Mouse (Mus musculus) layer of hippocampus, adult 9-10 months (tissue): Measurements from ENCODE around the gene Tsku.

Experiments
- DNase-seq: peaks from one replicate; pipeline ENCODE4 v3.0.0; 2022; ENCODE audit warnings: low spot score

Gene Tsku

DNA sequence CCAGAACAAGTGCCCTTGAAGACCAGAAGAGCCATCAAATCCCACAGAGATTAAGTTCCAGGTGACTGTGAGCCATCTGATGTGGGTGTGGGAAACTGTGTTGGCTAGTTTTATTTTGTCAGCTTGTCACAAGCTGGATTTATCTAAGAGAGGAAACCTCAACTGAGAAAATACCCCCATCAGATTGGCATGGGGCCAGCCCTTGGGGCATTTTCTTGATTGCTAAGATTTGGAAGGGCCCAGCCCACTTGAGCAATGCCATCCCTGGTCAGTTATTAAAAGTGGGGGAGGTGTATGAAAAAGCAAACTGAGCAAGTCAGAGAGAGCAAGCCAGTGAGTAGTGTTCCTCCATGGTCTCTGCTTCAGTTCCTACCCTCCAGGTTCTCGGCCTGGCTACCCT lies 36.9 kb downstream of the Tsku start:
- no peak for DNase-seq

DNA sequence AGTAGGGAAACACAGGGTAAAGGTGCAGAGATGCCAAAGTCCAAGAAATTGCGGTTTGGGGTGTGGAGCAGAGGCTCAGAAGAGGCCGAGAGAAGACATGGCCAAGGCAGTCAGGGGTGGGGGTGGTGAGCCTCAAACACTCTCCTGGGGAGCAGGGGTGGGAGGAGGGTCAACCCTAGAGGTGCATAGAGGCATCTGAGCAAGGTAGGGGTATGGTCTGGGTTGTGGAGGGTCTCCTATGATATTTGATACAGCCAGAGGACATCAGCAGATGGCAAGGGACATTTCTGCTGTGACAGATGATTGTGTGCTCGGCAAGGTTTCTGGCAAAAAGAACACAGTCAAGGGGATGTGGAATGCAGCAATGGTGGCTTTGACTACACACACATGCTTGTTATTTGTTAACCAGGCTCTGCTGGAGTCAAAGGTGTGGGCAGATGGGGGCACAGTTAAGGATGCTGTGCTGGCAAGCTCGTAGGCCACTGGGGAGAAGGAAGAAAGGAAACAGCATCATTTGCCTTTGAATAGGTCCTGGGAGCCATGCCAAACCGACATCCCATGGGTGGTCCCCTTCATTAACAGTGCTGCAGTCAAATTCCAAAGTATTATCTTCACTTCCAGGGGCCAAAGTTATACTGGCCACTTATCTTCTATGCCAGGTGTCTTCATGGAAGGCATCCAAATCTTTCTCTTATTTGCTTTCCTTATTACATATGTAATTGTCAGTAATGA lies 37.7 kb downstream of the Tsku start:
- no peak for DNase-seq

DNA sequence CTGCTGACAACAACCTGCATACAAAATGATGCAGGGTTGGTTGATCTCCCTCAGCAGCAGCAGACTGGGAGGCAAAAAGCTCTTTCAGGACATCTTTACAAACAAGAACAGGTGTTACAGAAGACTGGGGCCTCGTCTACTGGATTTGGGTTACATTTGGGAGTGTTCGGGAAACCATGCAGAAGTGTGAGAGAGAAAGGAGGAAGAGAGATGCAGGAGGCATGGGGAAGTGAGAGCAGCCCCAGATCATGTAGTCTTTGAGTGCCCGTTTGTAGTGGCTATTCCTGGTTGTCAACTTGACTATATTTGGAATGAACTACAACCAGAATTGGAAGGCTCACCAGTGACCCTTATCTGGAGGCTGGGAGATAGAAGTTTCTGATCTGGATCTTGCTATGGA lies 38.7 kb downstream of the Tsku start:
- peak; percentile 46 for DNase-seq

DNA sequence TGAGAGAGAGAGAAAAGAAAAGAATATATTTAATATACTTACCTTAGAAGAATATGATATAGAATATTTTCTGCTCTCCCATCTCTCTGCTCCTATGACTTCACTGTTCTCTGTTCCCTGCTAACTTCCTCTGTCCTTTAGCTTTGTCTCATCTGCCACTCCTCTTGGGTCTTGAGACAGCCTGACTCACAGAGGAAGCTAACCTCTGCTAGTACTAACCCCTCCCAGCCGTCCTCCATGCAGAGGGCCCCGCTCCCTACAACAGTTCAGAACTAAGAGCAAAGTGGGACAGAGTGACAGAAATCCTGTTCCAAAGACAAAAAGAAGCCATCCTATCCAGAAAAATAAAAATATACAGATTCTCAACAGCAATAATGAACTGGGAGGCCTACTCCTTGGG lies 40.0 kb downstream of the Tsku start, which contains the start of gene Acer3:
TSS of gene Acer3 (minus strand) at position 126 of the 400 bp plus-strand sequence.
- DNase-seq, result no peak

DNA sequence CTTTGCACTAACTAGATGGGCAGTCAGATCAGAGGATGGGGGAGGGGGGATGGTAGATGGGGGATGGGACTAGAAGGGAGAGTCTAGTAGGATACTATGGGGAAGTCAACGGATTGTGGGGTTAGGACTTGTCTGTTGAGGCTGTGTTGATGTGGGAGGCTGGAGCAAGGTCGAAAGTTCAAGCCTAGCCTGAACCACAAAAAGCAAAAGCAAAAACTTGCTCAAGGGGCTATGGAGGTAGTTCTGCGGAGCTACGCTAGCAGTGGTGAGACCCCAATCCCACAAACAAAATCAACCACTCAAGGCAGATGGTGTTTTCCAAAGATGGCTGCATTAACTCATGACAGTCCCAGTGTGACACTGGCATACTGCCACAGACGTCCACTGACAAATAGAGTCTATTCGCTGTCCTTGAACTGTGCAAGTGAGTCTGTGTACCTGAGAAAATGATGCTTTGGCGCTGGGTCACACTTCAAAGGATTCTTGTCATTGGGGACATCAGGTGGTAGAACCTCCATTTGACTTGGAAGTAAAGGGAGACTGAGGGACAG lies 41.0 kb downstream of the Tsku start:
- DNase-seq, result no peak

DNA sequence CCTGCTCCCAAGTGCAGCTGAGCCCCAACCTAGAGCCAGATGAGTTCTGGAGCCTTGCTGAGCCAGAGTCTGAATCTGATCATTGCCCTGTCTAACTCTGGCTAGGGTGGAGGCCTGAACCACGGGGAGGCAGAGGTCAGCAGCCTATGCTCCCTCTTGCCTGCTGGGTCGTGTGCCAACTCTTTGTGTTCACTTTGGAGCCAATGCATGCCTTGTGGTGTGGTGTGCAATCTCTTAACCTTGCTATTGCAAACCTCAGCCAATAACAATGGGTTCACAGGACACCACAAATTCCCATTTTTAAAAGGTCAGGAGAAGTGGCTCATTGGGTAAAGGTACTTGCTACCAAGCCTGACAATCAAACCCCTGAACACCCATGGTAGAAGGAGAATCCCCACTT lies 44.6 kb downstream of the Tsku start:
- no peak for DNase-seq

DNA sequence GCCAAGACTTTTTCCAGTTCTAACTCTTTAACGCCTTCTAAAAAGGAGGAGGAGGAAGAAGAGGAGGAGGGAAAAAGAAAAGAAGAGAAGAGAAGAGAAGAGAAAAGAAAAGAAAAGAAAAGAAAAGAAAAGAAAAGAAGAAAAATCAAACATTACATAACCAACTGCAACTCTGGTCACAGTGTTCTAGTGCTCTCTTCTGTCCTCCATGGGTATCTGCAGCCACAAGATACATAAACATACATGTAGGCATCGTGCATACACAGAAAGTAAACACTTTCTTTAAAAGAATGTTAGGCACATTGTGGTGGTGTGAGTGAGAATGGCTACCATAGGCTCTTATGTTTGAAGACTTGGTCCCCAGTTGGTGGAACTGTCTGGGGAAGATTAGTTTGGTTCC lies 46.0 kb downstream of the Tsku start:
- no peak for DNase-seq

DNA sequence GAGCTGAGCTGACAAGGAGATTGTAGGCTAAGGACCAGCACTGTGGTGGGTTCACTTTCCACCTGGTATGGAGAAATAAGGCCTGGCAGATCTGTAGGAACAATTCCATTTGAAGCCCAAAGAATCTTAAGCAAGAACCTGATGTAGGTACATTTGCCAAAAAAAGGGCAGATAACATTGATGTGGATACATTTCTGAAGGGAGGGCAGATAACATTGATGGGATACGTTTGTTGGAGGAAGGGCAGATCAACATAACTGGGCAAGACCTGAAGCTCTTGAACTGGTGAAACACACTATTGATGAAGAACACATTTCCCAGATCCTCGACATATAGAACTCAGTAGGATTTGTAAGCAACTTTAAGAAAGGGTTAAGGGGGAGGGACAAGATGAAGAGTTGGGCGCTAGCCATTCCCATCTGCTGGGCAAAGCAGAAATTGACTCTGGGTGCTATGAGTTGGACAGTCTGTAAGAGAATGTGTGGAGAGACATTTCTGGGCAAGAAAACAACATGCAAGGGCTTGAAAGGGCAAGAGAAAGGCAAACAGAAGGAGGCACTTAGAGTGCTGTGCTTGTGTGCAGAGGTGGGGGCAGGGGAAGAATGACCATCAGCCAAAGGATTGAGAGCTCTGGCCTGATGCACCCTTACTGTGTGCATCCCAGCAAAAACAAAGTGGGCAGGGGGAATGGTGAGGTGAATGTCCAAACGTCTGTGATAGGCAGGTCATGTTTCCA lies 48.8 kb downstream of the Tsku start:
- DNase-seq, result no peak

DNA sequence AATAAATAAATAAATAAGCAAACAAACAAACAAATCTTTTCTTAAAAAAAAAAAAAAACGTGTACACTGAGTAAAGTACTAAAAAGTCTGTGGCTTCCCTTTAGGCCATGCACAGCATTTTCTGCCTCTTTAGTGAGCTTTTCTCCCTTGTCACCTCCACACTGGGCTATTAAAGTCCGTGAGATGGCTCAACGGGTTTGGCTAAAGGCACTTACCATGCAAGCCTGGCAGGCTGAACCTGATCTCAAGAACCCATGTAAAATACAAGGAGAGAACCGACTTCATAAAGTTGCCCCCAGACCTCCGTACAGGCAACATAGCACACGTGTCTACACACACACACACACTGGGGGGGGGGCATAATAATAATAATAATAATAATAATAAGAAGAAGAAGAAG lies 50.9 kb downstream of the Tsku start:
- DNase-seq, result no peak

DNA sequence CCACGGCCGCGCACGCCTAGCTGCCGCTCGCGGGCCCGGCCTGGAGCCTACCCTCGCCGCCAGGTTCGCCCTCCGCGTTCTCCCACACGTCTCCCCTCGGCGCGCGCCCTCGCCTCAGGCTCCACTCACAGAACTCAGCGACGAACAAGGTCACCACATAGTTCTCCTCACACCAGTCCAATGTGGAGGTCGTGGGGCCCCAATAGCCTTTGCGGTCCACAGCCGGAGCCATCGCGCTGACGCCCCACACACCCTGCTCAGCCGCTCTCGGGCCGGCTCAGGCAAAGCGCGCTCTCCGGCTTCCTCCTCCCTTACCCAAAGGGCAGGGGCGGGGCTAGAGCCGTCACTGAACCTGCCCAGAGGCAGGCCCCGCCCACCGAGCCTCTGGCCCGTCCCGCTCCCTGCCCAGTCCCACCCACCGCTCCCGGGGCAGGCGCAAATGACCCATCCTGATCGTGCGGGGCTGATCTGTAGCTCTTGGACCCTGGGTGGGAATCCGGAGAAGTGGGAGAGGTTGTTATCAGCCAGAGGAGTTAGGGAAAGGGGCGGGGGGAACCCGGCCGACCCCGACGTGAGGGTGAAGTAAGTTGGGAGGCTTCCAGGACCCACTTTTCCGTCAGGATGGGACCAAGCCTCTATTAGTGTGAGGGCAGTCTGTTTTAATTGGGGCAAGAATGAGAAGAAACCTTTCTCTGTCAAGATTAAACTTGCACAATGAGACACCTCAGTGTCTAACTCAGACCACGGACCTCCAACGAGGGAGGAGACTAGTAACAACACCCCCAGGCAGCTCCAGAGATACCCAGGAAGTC lies 51.7 kb downstream of the Tsku start:
- peak; percentile 71 for DNase-seq

DNA sequence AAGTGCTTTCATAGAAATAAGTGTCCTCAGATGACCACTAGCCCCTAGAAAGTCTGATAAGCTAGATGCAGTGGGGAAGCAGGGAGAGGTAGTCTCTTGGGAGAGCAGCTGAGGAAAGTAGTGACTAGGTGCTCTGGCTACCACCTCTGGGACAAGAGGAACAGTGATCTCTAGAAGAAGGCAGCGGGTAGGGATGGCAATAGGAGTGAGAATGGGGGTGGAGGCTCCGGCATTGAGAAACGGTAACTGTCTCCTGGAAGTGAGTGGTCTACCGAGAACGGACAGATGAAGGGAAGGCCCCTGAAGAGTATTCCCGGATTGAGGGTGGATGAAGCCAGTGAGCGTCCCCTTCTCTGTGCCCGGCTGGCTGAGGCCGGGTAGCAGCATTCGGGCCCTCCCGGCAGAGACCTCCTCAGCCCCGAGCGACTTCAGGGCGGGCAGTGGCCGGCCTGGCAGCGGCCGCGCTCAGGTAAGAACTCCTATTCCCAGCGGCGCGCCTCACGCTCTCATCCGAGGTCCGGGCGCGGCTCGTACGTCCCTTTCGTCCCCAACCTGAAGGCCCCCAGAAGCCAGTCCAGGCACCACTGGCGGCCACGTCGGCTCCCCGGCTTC lies 52.4 kb downstream of the Tsku start:
- no peak for DNase-seq

DNA sequence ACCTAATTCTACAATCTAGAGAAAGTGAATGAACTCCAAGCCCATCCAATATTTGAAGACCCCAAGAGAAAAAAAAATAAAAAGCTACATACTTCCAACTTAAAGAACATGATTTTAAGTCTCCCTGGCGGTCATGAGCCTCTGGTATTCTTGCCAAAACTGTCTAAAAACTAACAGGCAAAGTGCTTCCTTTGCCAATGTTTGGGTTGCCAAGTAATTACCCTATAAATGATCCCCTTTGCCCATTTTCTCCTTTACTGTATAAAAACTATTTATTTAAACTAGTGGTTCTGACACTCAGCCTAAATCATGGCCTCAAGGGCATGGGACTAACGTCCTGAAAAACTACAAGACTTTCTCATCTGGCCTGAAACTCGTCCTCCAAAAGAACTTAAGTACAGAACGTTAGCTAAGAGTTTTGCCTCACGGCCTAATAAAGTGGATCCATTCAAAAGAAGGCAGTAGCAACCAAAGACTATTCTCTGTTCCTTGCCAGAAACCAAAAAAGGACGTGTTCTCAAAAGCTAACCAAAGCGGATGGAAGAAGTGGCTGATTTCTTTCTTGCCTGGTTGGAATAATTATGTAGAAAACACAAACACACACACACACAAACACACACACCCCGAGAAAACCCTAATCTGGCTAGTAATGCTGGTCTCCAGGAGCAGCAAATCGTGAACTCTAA lies 53.1 kb downstream of the Tsku start:
- no peak for DNase-seq

DNA sequence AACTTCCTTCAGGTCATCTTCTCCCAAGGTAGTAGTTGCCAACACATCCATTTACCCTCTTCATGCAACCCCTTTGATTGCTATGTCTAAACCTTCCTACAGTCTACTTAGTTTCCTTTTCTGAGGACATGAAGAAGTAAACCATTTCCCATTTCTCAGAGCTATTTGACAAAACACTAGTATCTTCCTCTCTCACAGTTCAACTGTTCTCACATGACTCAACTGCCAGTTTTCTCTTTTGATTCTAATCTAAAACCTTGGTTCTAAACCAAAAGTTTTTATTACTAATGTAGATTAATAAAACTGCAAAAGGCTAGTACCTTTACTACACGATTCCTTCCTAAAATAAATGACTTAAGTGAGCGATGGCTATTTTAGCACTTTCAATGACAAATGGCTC lies 53.7 kb downstream of the Tsku start:
- no peak for DNase-seq
